Mouse (Mus musculus) left cerebral cortex, postnatal 14 days (tissue): ENCODE data around the gene Cep57l1. TPM values are rescaled to one million over a fixed set of nuclear protein-coding genes. Genes with fewer than 3 reads are reported as not detected.

Source experiments
- DNase-seq, 2 experiments: peaks; one replicate each; pipeline ENCODE4 v3.0.0; 2021 to 2022; ENCODE audit warnings: low spot score in 2 of 2, mixed read lengths in 1 of 2
- intact Hi-C: fragments of 180-260 bp; cut with DNase I; formaldehyde crosslinking; loops from one replicate; pipeline ENCODE4 v1.15.1; 2025
- total RNA-seq, 2 experiments: library from RNA; stranded (reverse); gene quantifications; 2 replicates each; pipeline ENCODE4 v1.2.3; 2021

Gene Cep57l1
- total RNA-seq, 2 experiments from 2014 or later: 6.6 to 8.6 TPM

GRCm38 (mm10) chr10:41757226-41757625 is 52.4 kb downstream of the Cep57l1 start:
- intact Hi-C loops: no loop called here
- DNase-seq: no peak

GRCm38 (mm10) chr10:41751867-41752480 is 57.7 kb downstream of the Cep57l1 start:
- intact Hi-C loops: loop anchor here (2.0 kb wide), 1 partner anchor 55 kb away; no protein-coding TSS in a partner anchor
- DNase-seq: no peak

- peak in 1 of 2 experiments; percentile 10 for DNase-seq
- intact Hi-C loops: no loop called here
These were observed 60.4 kb downstream of the Cep57l1 start for GRCm38 (mm10) chr10:41749306-41749705.

- DNase-seq: peak; percentile 71 to 91
- intact Hi-C loops: no loop called here
These were observed 63.1 kb downstream of the Cep57l1 start for GRCm38 (mm10) chr10:41746554-41746953.

- DNase-seq: no peak
- intact Hi-C loops: no loop called here
These were observed 65.7 kb downstream of the Cep57l1 start for GRCm38 (mm10) chr10:41744006-41744405.

GRCm38 (mm10) chr10:41740221-41740620 is 69.5 kb downstream of the Cep57l1 start:
- intact Hi-C loops: no loop called here
- DNase-seq: no peak

- no peak for DNase-seq
- intact Hi-C loops: no loop called here
These were observed 72.4 kb downstream of the Cep57l1 start for GRCm38 (mm10) chr10:41737245-41737644.

- intact Hi-C loops: no loop called here
- no peak for DNase-seq
These were observed 74.3 kb downstream of the Cep57l1 start for GRCm38 (mm10) chr10:41735398-41735797.

- no peak for DNase-seq
- intact Hi-C loops: no loop called here
These were observed 76.5 kb downstream of the Cep57l1 start for GRCm38 (mm10) chr10:41733214-41733613.

- DNase-seq: no peak
- intact Hi-C loops: no loop called here
These were observed 77.7 kb downstream of the Cep57l1 start for GRCm38 (mm10) chr10:41731932-41732331.

GRCm38 (mm10) chr10:41730746-41731145 is 78.9 kb downstream of the Cep57l1 start:
- intact Hi-C loops: no loop called here
- no peak for DNase-seq

GRCm38 (mm10) chr10:41726215-41726614 is 83.5 kb downstream of the Cep57l1 start:
- intact Hi-C loops: no loop called here
- DNase-seq: no peak

- intact Hi-C loops: no loop called here
- peak; percentile 19 to 56 for DNase-seq
These were observed 90.1 kb downstream of the Cep57l1 start for GRCm38 (mm10) chr10:41719587-41719986.

- peak in 1 of 2 experiments; percentile 38 for DNase-seq
- intact Hi-C loops: no loop called here
These were observed 93.4 kb downstream of the Cep57l1 start, which contains the start of gene Ccdc162 for GRCm38 (mm10) chr10:41716029-41716897. Gene Ccdc162 (minus strand): TSS chr10:41716634.

GRCm38 (mm10) chr10:41715557-41715956 is 94.1 kb downstream of the Cep57l1 start:
- intact Hi-C loops: no loop called here
- no peak for DNase-seq

- intact Hi-C loops: no loop called here
- DNase-seq: no peak
These were observed 98.2 kb downstream of the Cep57l1 start for GRCm38 (mm10) chr10:41711467-41711866.

- intact Hi-C loops: no loop called here
- peak in 1 of 2 experiments; percentile 30 for DNase-seq
These were observed 98.9 kb downstream of the Cep57l1 start for GRCm38 (mm10) chr10:41710773-41711172.

GRCm38 (mm10) chr10:41709341-41709740 is 100.3 kb downstream of the Cep57l1 start:
- DNase-seq: no peak
- intact Hi-C loops: no loop called here

GRCm38 (mm10) chr10:41699669-41700068 is 110.0 kb downstream of the Cep57l1 start:
- no peak for DNase-seq
- intact Hi-C loops: no loop called here

- no peak for DNase-seq
- intact Hi-C loops: no loop called here
These were observed 112.6 kb downstream of the Cep57l1 start for GRCm38 (mm10) chr10:41697040-41697439.

GRCm38 (mm10) chr10:41690978-41691377 is 118.7 kb downstream of the Cep57l1 start:
- intact Hi-C loops: loop anchor here (2.0 kb wide), 1 partner anchor 604 kb away; no protein-coding TSS in a partner anchor
- DNase-seq: no peak
